8 mouse cellular contexts compared by ENCODE assay signal in the genomic region with DNA sequence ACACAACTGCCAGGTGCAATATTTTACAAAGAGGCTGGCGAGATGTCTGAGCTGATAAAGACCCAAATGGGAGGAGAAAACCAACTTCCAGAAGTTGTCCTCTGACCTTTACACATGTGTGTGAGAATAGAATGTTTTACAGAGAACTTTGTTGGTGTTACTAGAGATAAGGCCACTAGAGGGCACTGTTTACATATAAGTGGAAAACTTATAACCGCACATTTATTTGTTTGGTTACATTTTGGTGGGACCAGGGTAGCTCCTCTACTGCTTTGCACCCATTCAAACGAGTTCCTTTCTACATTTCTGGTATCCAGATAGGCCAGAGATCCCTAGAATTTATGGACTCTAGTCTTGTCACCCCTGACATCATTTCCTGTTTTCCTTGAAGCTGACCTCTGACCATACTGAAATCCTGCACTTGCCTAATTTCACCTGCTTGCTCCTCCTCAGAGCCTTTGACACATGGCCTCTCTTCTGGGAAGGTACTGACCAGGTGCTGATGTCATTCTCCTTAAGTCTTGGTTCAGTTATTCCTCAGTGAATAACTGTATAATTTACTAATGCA. TPM values are rescaled to one million over a fixed set of nuclear protein-coding genes. Genes with fewer than 3 reads are reported as not detected.
A peak's percentile ranks its signal among the peaks of the same experiment; 100 is the strongest.
DNase-seq lines count a peak whose midpoint lies in the region; ATAC-seq and TF ChIP-seq lines count a peak whose summit lies in the region.
"Had no signal": no experiment of that assay in that cellular context is flagged by ENCODE, and none has a peak within 500 bp of the region (broad histone marks: within the 10 kb centered on the region; RNA-seq: fewer than 3 reads in every experiment).

No protein-coding gene starts in this region.

- no peaks in the 10 kb centered on the region for H3K9me3 ChIP-seq in kidney, embryonic 15.5 days (replicated peaks)
- H3K9me3 ChIP-seq in E14TG2a.4 (ENCODE audit: low read length) = no peaks in the 10 kb centered on the region
- H3K9me3 ChIP-seq: heart, embryonic 13.5 days had no signal

- no peak overlapping the region for H3K9ac ChIP-seq in kidney, embryonic 15.5 days
- H3K9ac ChIP-seq: heart, embryonic 13.5 days had no signal

- peak; percentile 25; the same call in 1 of the 2 replicates for TF ChIP-seq CTCF in E14TG2a.4 (conservative IDR thresholded peaks at IDR 0.05; ENCODE audit: low read length)

- peaks cover 18% of the 10 kb centered on the region for H3K4me1 ChIP-seq in kidney, embryonic 15.5 days
- peaks cover 22% of the 10 kb centered on the region for H3K4me1 ChIP-seq in E14TG2a.4 (replicated peaks; ENCODE audit: low read depth, low read length)

- DNase-seq in kidney, postnatal 14 days = peak; percentile 54
- peak; percentile 64 for DNase-seq in CD4-positive helper T cell, adult 2 months (ENCODE audit: low read depth, low spot score)
- DNase-seq in embryo, embryonic 10.5 days (ENCODE audit: low spot score) = peak; percentile 90
- no peak for DNase-seq in gastrocnemius, postnatal 4 days (ENCODE audit: low spot score in 2 of 2)

- no peaks in the 10 kb centered on the region for H3K27me3 ChIP-seq in kidney, embryonic 15.5 days
- H3K27me3 ChIP-seq in E14TG2a.4 (ENCODE audit: insufficient read depth, low read length) = no peaks in the 10 kb centered on the region
- H3K27me3 ChIP-seq: heart, embryonic 13.5 days had no signal

- no peak overlapping the region for H3K4me3 ChIP-seq in kidney, embryonic 15.5 days (replicated peaks)
- no peak overlapping the region for H3K4me3 ChIP-seq in E14TG2a.4 (replicated peaks; ENCODE audit: low read length)
- H3K4me3 ChIP-seq: heart, embryonic 13.5 days had no signal

- ATAC-seq in kidney, embryonic 15.5 days (replicated peaks; ENCODE audit: low FRiP score) = no peak
- peak; percentile 40; the same call in 1 of the 2 replicates for ATAC-seq in neutrophil, adult 5-6 weeks (ENCODE audit: extremely low read depth, insufficient number of reproducible peaks, low FRiP score, poor library complexity, severe bottlenecking)

- no peaks in the 10 kb centered on the region for H3K36me3 ChIP-seq in kidney, embryonic 15.5 days
- no peaks in the 10 kb centered on the region for H3K36me3 ChIP-seq in E14TG2a.4 (ENCODE audit: insufficient read depth, low read length)
- H3K36me3 ChIP-seq: heart, embryonic 13.5 days had no signal

- 2% methylated on average over 3 of the region's 3 CpGs for WGBS in kidney, embryonic 15.5 days

- no peak overlapping the region for H3K27ac ChIP-seq in kidney, embryonic 15.5 days
- H3K27ac ChIP-seq: heart, embryonic 13.5 days had no signal

- no peak overlapping the region for H3K4me2 ChIP-seq in kidney, embryonic 15.5 days
- H3K4me2 ChIP-seq: heart, embryonic 13.5 days had no signal

RNA-seq across cellular contexts. Expression of a gene that starts 3.1 kb away (rescaled TPM):
- polyA plus RNA-seq in kidney, embryonic 15.5 days (2015; fragmentation: Nextera tagmentation; extraction: Ambion mirVana) = 56.5 and 58.1 TPM in 2 replicates
- 64.6 and 69.6 TPM in 2 replicates for total RNA-seq in neutrophil, adult 5-6 weeks (2017)
- 10 to 100 TPM; 36.5 to 41.9 TPM for total RNA-seq in gastrocnemius, postnatal 4 days (2021)

RNA-seq across cellular contexts. Expression of a gene that starts 40.5 kb away (rescaled TPM):
- polyA plus RNA-seq in kidney, embryonic 15.5 days (2015; fragmentation: Nextera tagmentation; extraction: Ambion mirVana) = 14.8 and 17.5 TPM in 2 replicates
- total RNA-seq in neutrophil, adult 5-6 weeks (2017) = 5.6 and 8.1 TPM in 2 replicates
- total RNA-seq in gastrocnemius, postnatal 4 days (2021) = 1 to 10 TPM; 7.5 to 8.7 TPM

RNA-seq across cellular contexts. Expression of a gene that starts 55.1 kb away (rescaled TPM):
- polyA plus RNA-seq in kidney, embryonic 15.5 days (2015; fragmentation: Nextera tagmentation; extraction: Ambion mirVana) = 306 and 318 TPM in 2 replicates
- total RNA-seq in neutrophil, adult 5-6 weeks (2017) = 19.3 and 21.0 TPM in 2 replicates
- total RNA-seq in gastrocnemius, postnatal 4 days (2021) = 100 to 1,000 TPM; 179 to 189 TPM

Comparison
In these comparisons a context has a peak if more than half of its experiments do, and no peak if none do; other contexts are left out.
1. DNase-seq: peak in kidney, postnatal 14 days (single experiment), CD4-positive helper T cell, adult 2 months (single experiment) and embryo, embryonic 10.5 days (single experiment); none in gastrocnemius, postnatal 4 days (0 of 2).